Comparison of ENCODE assay signal across 8 mouse cellular contexts in the genomic region with DNA sequence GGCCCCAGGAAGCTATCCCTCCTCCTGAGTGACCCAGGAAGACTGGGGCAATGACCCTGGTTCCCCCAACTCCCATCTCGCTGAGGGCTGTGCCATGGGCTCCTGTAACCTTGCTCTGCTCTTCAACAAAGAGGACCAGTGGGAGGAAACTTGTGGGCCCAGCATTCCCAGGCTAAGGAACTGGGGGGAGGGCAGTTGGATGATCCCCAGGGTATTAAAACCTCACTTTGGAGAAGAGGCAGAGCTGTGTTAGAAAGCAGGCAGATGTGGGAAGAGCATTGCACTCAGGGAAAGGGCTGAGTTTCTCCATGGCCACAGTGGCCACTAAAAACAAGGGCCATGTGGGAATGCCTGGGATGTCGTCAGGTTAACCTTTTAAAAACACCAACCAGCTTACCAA.
DNase-seq lines count a peak whose midpoint lies in the region; ATAC-seq and TF ChIP-seq lines count a peak whose summit lies in the region.

No protein-coding gene starts in this region.

- H3K36me3 ChIP-seq in intestine, embryonic 15.5 days = peaks cover 11% of the 10 kb centered on the region
- peaks cover 22% of the 10 kb centered on the region for H3K36me3 ChIP-seq in neural tube, embryonic 12.5 days

- 46% methylated on average over 2 of the region's 2 CpGs for WGBS in intestine, embryonic 15.5 days
- 19% methylated on average over 2 of the region's 2 CpGs for WGBS in neural tube, embryonic 12.5 days

- peaks cover 28% of the 10 kb centered on the region for H3K4me1 ChIP-seq in embryonic fibroblast, embryonic 13.5 days (ENCODE audit: control insufficient read depth, insufficient read depth, low read length)
- H3K4me1 ChIP-seq in intestine, embryonic 15.5 days (replicated peaks) = peaks cover 59% of the 10 kb centered on the region
- H3K4me1 ChIP-seq in neural tube, embryonic 12.5 days = peaks cover 87% of the 10 kb centered on the region

- no peak overlapping the region for H3K4me3 ChIP-seq in layer of hippocampus, adult 2 months
- no peak overlapping the region for H3K4me3 ChIP-seq in embryonic fibroblast, embryonic 13.5 days (ENCODE audit: insufficient read depth, low read length)
- H3K4me3 ChIP-seq in intestine, embryonic 15.5 days (replicated peaks) = no peak overlapping the region
- no peak overlapping the region for H3K4me3 ChIP-seq in neural tube, embryonic 12.5 days

- peak overlapping the region; percentile 88 for H3K27ac ChIP-seq in layer of hippocampus, adult 2 months
- H3K27ac ChIP-seq in embryonic fibroblast, embryonic 13.5 days (ENCODE audit: insufficient read depth, low read length) = peak overlapping the region; percentile 69
- peak overlapping the region; percentile 87 for H3K27ac ChIP-seq in intestine, embryonic 15.5 days
- peak overlapping the region; percentile 96 for H3K27ac ChIP-seq in neural tube, embryonic 12.5 days

- H3K9ac ChIP-seq in intestine, embryonic 15.5 days = peak overlapping the region; percentile 5; the same call in 1 of the 2 replicates
- H3K9ac ChIP-seq in neural tube, embryonic 12.5 days = peak overlapping the region; percentile 58

- no peak for TF ChIP-seq POLR2A in embryonic fibroblast, embryonic 13.5 days (IDR thresholded peaks at IDR 0.05; ENCODE audit: low read depth, low read length)

- TF ChIP-seq CTCF in layer of hippocampus, adult 2 months (conservative IDR thresholded peaks at IDR 0.05) = no peak
- no peak for TF ChIP-seq CTCF in embryonic fibroblast, embryonic 13.5 days (IDR thresholded peaks at IDR 0.05; ENCODE audit: borderline replicate concordance, insufficient read depth, low read length)

- H3K9me3 ChIP-seq in intestine, embryonic 15.5 days = no peaks in the 10 kb centered on the region
- H3K9me3 ChIP-seq in neural tube, embryonic 12.5 days = no peaks in the 10 kb centered on the region

- DNase-seq in layer of hippocampus, adult 2 months (ENCODE audit: low spot score in 2 of 2) = no peak
- DNase-seq in layer of hippocampus, postnatal 36 days = no peak
- DNase-seq in layer of hippocampus, adult 11-12 months (ENCODE audit: low spot score) = no peak

- peak; percentile 4; the same call in 1 of the 2 replicates for ATAC-seq in intestine, embryonic 15.5 days
- no peak for ATAC-seq in neural tube, embryonic 12.5 days (ENCODE audit: low FRiP score, low read depth)
- ATAC-seq in megakaryocyte-erythroid progenitor cell, adult 5-6 weeks (replicated peaks; ENCODE audit: low FRiP score, low TSS enrichment, poor library complexity, severe bottlenecking) = no peak
- no peak for ATAC-seq in erythroblast, adult 5-6 weeks (replicated peaks; ENCODE audit: low FRiP score, poor library complexity, severe bottlenecking)

- no peaks in the 10 kb centered on the region for H3K27me3 ChIP-seq in intestine, embryonic 15.5 days (replicated peaks)
- H3K27me3 ChIP-seq in neural tube, embryonic 12.5 days (replicated peaks) = no peaks in the 10 kb centered on the region

- H3K4me2 ChIP-seq in intestine, embryonic 15.5 days (replicated peaks) = no peak overlapping the region
- peak overlapping the region; percentile 46 for H3K4me2 ChIP-seq in neural tube, embryonic 12.5 days (replicated peaks)
